Mouse (Mus musculus): ENCODE data around the gene Hic1. TPM values are rescaled to one million over a fixed set of nuclear protein-coding genes. Genes with fewer than 3 reads are reported as not detected.

Hic1 gene
- polyA plus RNA-seq, 1 experiment, result 20.7 TPM

GRCm38 (mm10) chr11:75154053-75154585 lies 15.2 kb downstream of the Hic1 start:
- Histone ChIP-seq H3K4me3 (ENCODE audit: insufficient read depth, low read length) (no peak overlapping the region), H3K27ac (ENCODE audit: insufficient read depth, low read length) (no peak overlapping the region), H3K4me1 (ENCODE audit: control insufficient read depth, insufficient read depth, low read length) (peaks cover 21% of the 10 kb centered on the region)
- TF ChIP-seq CTCF (IDR thresholded peaks at IDR 0.05; ENCODE audit: borderline replicate concordance, insufficient read depth, low read length) (no peak), POLR2A (IDR thresholded peaks at IDR 0.05; ENCODE audit: low read depth, low read length) (no peak)

GRCm38 (mm10) chr11:75152603-75153557 lies 16.4 kb downstream of the Hic1 start:
- no peak overlapping the region for H3K4me3 ChIP-seq (ENCODE audit: insufficient read depth, low read length)
- no peak overlapping the region for H3K27ac ChIP-seq (ENCODE audit: insufficient read depth, low read length)
- H3K4me1 ChIP-seq (ENCODE audit: control insufficient read depth, insufficient read depth, low read length), result peaks cover 20% of the 10 kb centered on the region

GRCm38 (mm10) chr11:75150346-75150745 lies 19.0 kb downstream of the Hic1 start:
- Histone ChIP-seq H3K27ac (ENCODE audit: insufficient read depth, low read length) (no peak overlapping the region), H3K4me3 (ENCODE audit: insufficient read depth, low read length) (no peak overlapping the region), H3K4me1 (ENCODE audit: control insufficient read depth, insufficient read depth, low read length) (peaks cover 13% of the 10 kb centered on the region)
- TF ChIP-seq CTCF (IDR thresholded peaks at IDR 0.05; ENCODE audit: borderline replicate concordance, insufficient read depth, low read length), result no peak
- no peak for TF ChIP-seq POLR2A (IDR thresholded peaks at IDR 0.05; ENCODE audit: low read depth, low read length)

More at GRCm38 (mm10) chr11:75152603-75153557, 16.4 kb downstream of the Hic1 start:
- TF ChIP-seq POLR2A (IDR thresholded peaks at IDR 0.05; ENCODE audit: low read depth, low read length) (no peak), CTCF (IDR thresholded peaks at IDR 0.05; ENCODE audit: borderline replicate concordance, insufficient read depth, low read length) (no peak)

GRCm38 (mm10) chr11:75148332-75149035 lies 20.8 kb downstream of the Hic1 start:
- TF ChIP-seq POLR2A (IDR thresholded peaks at IDR 0.05; ENCODE audit: low read depth, low read length), result no peak
- no peak for TF ChIP-seq CTCF (IDR thresholded peaks at IDR 0.05; ENCODE audit: borderline replicate concordance, insufficient read depth, low read length)
- H3K4me1 ChIP-seq (ENCODE audit: control insufficient read depth, insufficient read depth, low read length), result peaks cover 13% of the 10 kb centered on the region
- H3K27ac ChIP-seq (ENCODE audit: insufficient read depth, low read length), result peak overlapping the region; percentile 65; the same call in 1 of the 2 replicates
- no peak overlapping the region for H3K4me3 ChIP-seq (ENCODE audit: insufficient read depth, low read length)

- TF ChIP-seq CTCF (IDR thresholded peaks at IDR 0.05; ENCODE audit: borderline replicate concordance, insufficient read depth, low read length) (no peak), POLR2A (IDR thresholded peaks at IDR 0.05; ENCODE audit: low read depth, low read length) (no peak)
- Histone ChIP-seq H3K4me1 (ENCODE audit: control insufficient read depth, insufficient read depth, low read length) (peaks cover 9% of the 10 kb centered on the region), H3K27ac (ENCODE audit: insufficient read depth, low read length) (peak overlapping the region; percentile 65), H3K4me3 (ENCODE audit: insufficient read depth, low read length) (no peak overlapping the region)
Measured at GRCm38 (mm10) chr11:75147846-75148168, 21.5 kb downstream of the Hic1 start.

GRCm38 (mm10) chr11:75147106-75147845 lies 22.0 kb downstream of the Hic1 start:
- H3K27ac ChIP-seq (ENCODE audit: insufficient read depth, low read length), result peak overlapping the region; percentile 65
- TF ChIP-seq POLR2A (IDR thresholded peaks at IDR 0.05; ENCODE audit: low read depth, low read length), result no peak
- TF ChIP-seq CTCF (IDR thresholded peaks at IDR 0.05; ENCODE audit: borderline replicate concordance, insufficient read depth, low read length), result no peak

GRCm38 (mm10) chr11:75145841-75146240 lies 23.5 kb downstream of the Hic1 start:
- H3K27ac ChIP-seq (ENCODE audit: insufficient read depth, low read length), result no peak overlapping the region
- H3K4me1 ChIP-seq (ENCODE audit: control insufficient read depth, insufficient read depth, low read length), result peaks cover 18% of the 10 kb centered on the region
- H3K4me3 ChIP-seq (ENCODE audit: insufficient read depth, low read length), result no peak overlapping the region
- TF ChIP-seq POLR2A (IDR thresholded peaks at IDR 0.05; ENCODE audit: low read depth, low read length), result no peak
- TF ChIP-seq CTCF (IDR thresholded peaks at IDR 0.05; ENCODE audit: borderline replicate concordance, insufficient read depth, low read length), result no peak

More at GRCm38 (mm10) chr11:75147106-75147845, 22.0 kb downstream of the Hic1 start:
- peaks cover 9% of the 10 kb centered on the region for H3K4me1 ChIP-seq (ENCODE audit: control insufficient read depth, insufficient read depth, low read length)
- no peak overlapping the region for H3K4me3 ChIP-seq (ENCODE audit: insufficient read depth, low read length)

GRCm38 (mm10) chr11:75142749-75143148 lies 26.6 kb downstream of the Hic1 start:
- peak overlapping the region; percentile 86; the same call in 1 of the 2 replicates for H3K27ac ChIP-seq (ENCODE audit: insufficient read depth, low read length)
- TF ChIP-seq POLR2A (IDR thresholded peaks at IDR 0.05; ENCODE audit: low read depth, low read length), result no peak
- no peak for TF ChIP-seq CTCF (IDR thresholded peaks at IDR 0.05; ENCODE audit: borderline replicate concordance, insufficient read depth, low read length)
- H3K4me1 ChIP-seq (ENCODE audit: control insufficient read depth, insufficient read depth, low read length), result peaks cover 31% of the 10 kb centered on the region
- no peak overlapping the region for H3K4me3 ChIP-seq (ENCODE audit: insufficient read depth, low read length)

- Histone ChIP-seq H3K27ac (ENCODE audit: insufficient read depth, low read length) (peak overlapping the region; percentile 86), H3K4me1 (ENCODE audit: control insufficient read depth, insufficient read depth, low read length) (peaks cover 29% of the 10 kb centered on the region), H3K4me3 (ENCODE audit: insufficient read depth, low read length) (no peak overlapping the region)
- TF ChIP-seq POLR2A (IDR thresholded peaks at IDR 0.05; ENCODE audit: low read depth, low read length) (no peak), CTCF (IDR thresholded peaks at IDR 0.05; ENCODE audit: borderline replicate concordance, insufficient read depth, low read length) (no peak)
Measured at GRCm38 (mm10) chr11:75141913-75142312, 27.4 kb downstream of the Hic1 start.
